In genomic region chr10:24596003-24596868, GRCm38 (mm10) we compare ENCODE assay signal across 7 mouse cellular contexts. TPM values are rescaled to one million over a fixed set of nuclear protein-coding genes. Genes with fewer than 3 reads are reported as not detected.
A peak's percentile ranks its signal among the peaks of the same experiment; 100 is the strongest.
DNase-seq lines count a peak whose midpoint lies in the region; ATAC-seq and TF ChIP-seq lines count a peak whose summit lies in the region.

No protein-coding gene starts in this region.

- no peak for TF ChIP-seq CTCF in ES-Bruce4 (IDR thresholded peaks at IDR 0.05; ENCODE audit: low read depth, low read length)

- no peak for TF ChIP-seq EP300 in ES-Bruce4 (IDR thresholded peaks at IDR 0.05; ENCODE audit: insufficient read depth, low read depth, low read length)

- H3K4me3 ChIP-seq in ES-Bruce4 (ENCODE audit: low read depth, low read length) = peak overlapping the region; percentile 90
- H3K4me3 ChIP-seq in embryonic facial prominence, embryonic 15.5 days (replicated peaks) = peak overlapping the region; percentile 66
- peak overlapping the region; percentile 76 for H3K4me3 ChIP-seq in limb, embryonic 10.5 days
- H3K4me3 ChIP-seq in midbrain, embryonic 15.5 days = peak overlapping the region; percentile 57

- no peaks in the 10 kb centered on the region for H3K27me3 ChIP-seq in ES-Bruce4 (ENCODE audit: control insufficient read depth, insufficient read depth, low read length, poor library complexity, severe bottlenecking)
- H3K27me3 ChIP-seq in embryonic facial prominence, embryonic 15.5 days = no peaks in the 10 kb centered on the region
- H3K27me3 ChIP-seq in limb, embryonic 10.5 days (ENCODE audit: low read depth, poor library complexity, severe bottlenecking) = no peaks in the 10 kb centered on the region
- no peaks in the 10 kb centered on the region for H3K27me3 ChIP-seq in midbrain, embryonic 15.5 days (replicated peaks)

- H3K4me2 ChIP-seq in embryonic facial prominence, embryonic 15.5 days (replicated peaks) = peak overlapping the region; percentile 71
- H3K4me2 ChIP-seq in midbrain, embryonic 15.5 days = peak overlapping the region; percentile 70

- H3K4me1 ChIP-seq in ES-Bruce4 (ENCODE audit: control insufficient read depth, insufficient read depth, low read length) = peaks cover 3% of the 10 kb centered on the region
- H3K4me1 ChIP-seq in embryonic facial prominence, embryonic 15.5 days = peaks cover 29% of the 10 kb centered on the region
- peaks cover 48% of the 10 kb centered on the region for H3K4me1 ChIP-seq in limb, embryonic 10.5 days
- peaks cover 6% of the 10 kb centered on the region; the same call in 1 of the 2 replicates for H3K4me1 ChIP-seq in midbrain, embryonic 15.5 days

- TF ChIP-seq POLR2A in ES-Bruce4 (IDR thresholded peaks at IDR 0.05; ENCODE audit: insufficient read depth, low read length) = no peak

- intact Hi-C loops in heart, postnatal 10 days (cut with DNase I) = no loop called here

- peak overlapping the region; percentile 79; the same call in 1 of the 2 replicates for H3K27ac ChIP-seq in ES-Bruce4 (ENCODE audit: insufficient read depth, low read length)
- peak overlapping the region; percentile 95 for H3K27ac ChIP-seq in embryonic facial prominence, embryonic 15.5 days (replicated peaks)
- peak overlapping the region; percentile 94 for H3K27ac ChIP-seq in limb, embryonic 10.5 days
- no peak overlapping the region for H3K27ac ChIP-seq in midbrain, embryonic 15.5 days

- DNase-seq in 3T3-L1 (ENCODE audit: low read depth, low spot score) = peak; percentile 38
- DNase-seq in heart, postnatal 10 days = peak; percentile 80 to 81
- DNase-seq in limb, embryonic 10.5 days (ENCODE audit: low spot score) = peak; percentile 41
- DNase-seq in frontal cortex, postnatal 25 days (ENCODE audit: low spot score in 2 of 2) = no peak

- peak overlapping the region; percentile 59 for H3K9ac ChIP-seq in ES-Bruce4 (ENCODE audit: low read depth, poor library complexity, severe bottlenecking)
- H3K9ac ChIP-seq in embryonic facial prominence, embryonic 15.5 days = peak overlapping the region; percentile 66
- H3K9ac ChIP-seq in midbrain, embryonic 15.5 days = peak overlapping the region; percentile 49

- no peak for ATAC-seq in embryonic facial prominence, embryonic 15.5 days (ENCODE audit: insufficient number of reproducible peaks, low FRiP score, low TSS enrichment, low read depth)
- peak; percentile 66 for ATAC-seq in midbrain, embryonic 15.5 days (replicated peaks)

- no peaks in the 10 kb centered on the region for H3K9me3 ChIP-seq in ES-Bruce4 (replicated peaks; ENCODE audit: control insufficient read depth, insufficient read depth, low read length, poor library complexity, severe bottlenecking)
- H3K9me3 ChIP-seq in embryonic facial prominence, embryonic 15.5 days (replicated peaks) = no peaks in the 10 kb centered on the region
- H3K9me3 ChIP-seq in limb, embryonic 10.5 days (replicated peaks) = no peaks in the 10 kb centered on the region
- H3K9me3 ChIP-seq in midbrain, embryonic 15.5 days = no peaks in the 10 kb centered on the region

- 21% methylated on average over 31 of the region's 31 CpGs for WGBS in embryonic facial prominence, embryonic 15.5 days
- 18% methylated on average over 31 of the region's 31 CpGs for WGBS in limb, embryonic 10.5 days
- 15% methylated on average over 31 of the region's 31 CpGs for WGBS in midbrain, embryonic 15.5 days

- H3K36me3 ChIP-seq in ES-Bruce4 (ENCODE audit: control insufficient read depth, insufficient read depth, low read length, poor library complexity, severe bottlenecking) = peaks cover 10% of the 10 kb centered on the region
- no peaks in the 10 kb centered on the region for H3K36me3 ChIP-seq in embryonic facial prominence, embryonic 15.5 days
- H3K36me3 ChIP-seq in limb, embryonic 10.5 days = peaks cover 5% of the 10 kb centered on the region; the same call in 1 of the 2 replicates
- H3K36me3 ChIP-seq in midbrain, embryonic 15.5 days (replicated peaks) = no peaks in the 10 kb centered on the region

RNA-seq across cellular contexts. Expression of gene Ccn2, which starts 1.0 kb away (rescaled TPM):
- polyA plus RNA-seq in ES-Bruce4 (2011; ENCODE audit: insufficient read depth, insufficient read length, low read depth, missing spikeins) = 64.9 and 65.2 TPM in 2 replicates
- polyA plus RNA-seq in embryonic facial prominence, embryonic 15.5 days (2015; fragmentation: Nextera tagmentation; extraction: Ambion mirVana) = 21.8 and 22.3 TPM in 2 replicates
- total RNA-seq in heart, postnatal 10 days (2021) = 10 to 100 TPM; 68.0 to 97.9 TPM
- polyA plus RNA-seq in limb, embryonic 10.5 days (2016; fragmentation: Nextera tagmentation; extraction: Ambion mirVana) = 4.0 and 4.3 TPM in 2 replicates
- 3.5 and 4.6 TPM in 2 replicates for polyA plus RNA-seq in midbrain, embryonic 15.5 days (2015; fragmentation: Nextera tagmentation; extraction: Ambion mirVana)

Comparison
In these comparisons a context has a peak if more than half of its experiments do, and no peak if none do; other contexts are left out.
1. DNase-seq: peak in 3T3-L1 (single experiment), heart, postnatal 10 days (2 of 2) and limb, embryonic 10.5 days (single experiment); none in frontal cortex, postnatal 25 days (0 of 2).
2. Peak in every context shown above with its lines, with median percentiles within 50 percentile points of each other: H3K4me3 ChIP-seq and H3K9ac ChIP-seq.